ENCODE assay signal across 14 mouse cellular contexts in the genomic region with DNA sequence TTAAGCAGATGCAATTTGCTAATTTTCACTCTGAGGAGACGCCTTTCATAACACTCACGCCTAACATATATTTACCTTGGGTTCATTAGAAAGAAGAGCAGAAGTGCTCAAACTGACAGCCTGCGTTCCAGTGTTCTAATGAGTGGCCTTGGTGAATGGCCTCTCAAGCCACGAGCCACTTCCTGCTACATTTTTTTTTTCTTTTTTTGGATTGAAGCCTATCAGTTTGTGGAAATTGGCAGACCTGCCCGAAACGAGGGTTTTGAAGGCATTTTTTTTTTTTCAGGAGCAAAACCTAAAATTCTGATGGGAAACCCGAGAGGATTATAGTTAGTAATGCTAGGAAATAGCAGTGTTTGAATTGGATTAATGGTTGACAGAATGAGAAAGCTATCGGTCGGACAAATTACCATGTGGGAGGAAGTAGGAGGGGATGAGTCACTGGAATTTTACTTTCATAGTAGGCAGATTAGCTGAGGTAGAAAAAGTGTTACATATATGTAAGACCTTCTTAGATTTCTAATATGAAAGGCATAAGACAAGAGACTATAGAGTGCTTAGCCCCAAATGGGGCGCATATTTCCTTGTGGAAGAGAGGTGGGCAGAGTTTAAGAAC.
DNase-seq lines count a peak whose midpoint lies in the region; ATAC-seq lines count a peak whose summit lies in the region.
"Had no signal": no experiment of that assay in that cellular context is flagged by ENCODE, and none has a peak within 500 bp of the region (broad histone marks: within the 10 kb centered on the region; RNA-seq: fewer than 3 reads in every experiment).

No protein-coding gene starts in this region.

- H3K9ac ChIP-seq in midbrain, embryonic 11.5 days (ENCODE audit: low read length): no peak overlapping the region
- no peak overlapping the region for H3K9ac ChIP-seq in midbrain, embryonic 13.5 days (replicated peaks)
- no peak overlapping the region for H3K9ac ChIP-seq in intestine, embryonic 16.5 days (ENCODE audit: low read depth, low read length)
- H3K9ac ChIP-seq: hindbrain, embryonic 15.5 days had no signal

- H3K4me1 ChIP-seq in midbrain, embryonic 11.5 days (ENCODE audit: control insufficient read depth, insufficient read depth, low read length): 0 out of 2 replicates have a peak, but pooled peaks cover 3% of the 10 kb centered on the region
- H3K4me1 ChIP-seq in midbrain, embryonic 13.5 days (replicated peaks): peaks cover 9% of the 10 kb centered on the region
- no peaks in the 10 kb centered on the region for H3K4me1 ChIP-seq in intestine, embryonic 16.5 days (ENCODE audit: control insufficient read depth, insufficient read depth, low read length)
- peaks cover 15% of the 10 kb centered on the region for H3K4me1 ChIP-seq in hindbrain, embryonic 10.5 days (replicated peaks)

- no peaks in the 10 kb centered on the region for H3K9me3 ChIP-seq in midbrain, embryonic 11.5 days (ENCODE audit: control insufficient read depth, low read length)
- H3K9me3 ChIP-seq in midbrain, embryonic 13.5 days: no peaks in the 10 kb centered on the region
- no peaks in the 10 kb centered on the region for H3K9me3 ChIP-seq in intestine, embryonic 16.5 days (ENCODE audit: control insufficient read depth, low read length)
- no peaks in the 10 kb centered on the region for H3K9me3 ChIP-seq in hindbrain, embryonic 10.5 days
- H3K9me3 ChIP-seq: forebrain, embryonic 10.5 days; hindbrain, embryonic 15.5 days had no signal

- ATAC-seq in midbrain, embryonic 11.5 days (ENCODE audit: low FRiP score): no peak
- ATAC-seq in midbrain, embryonic 13.5 days: no peak
- 0 out of 2 replicates have a peak, but pooled peaks have one; percentile 33 for ATAC-seq in intestine, embryonic 16.5 days

- no peak overlapping the region for H3K4me3 ChIP-seq in midbrain, embryonic 11.5 days (ENCODE audit: low read depth, low read length)
- no peak overlapping the region for H3K4me3 ChIP-seq in midbrain, embryonic 13.5 days (replicated peaks)
- no peak overlapping the region for H3K4me3 ChIP-seq in intestine, embryonic 16.5 days (ENCODE audit: low read length)
- no peak overlapping the region for H3K4me3 ChIP-seq in hindbrain, embryonic 10.5 days
- H3K4me3 ChIP-seq: forebrain, embryonic 10.5 days; hindbrain, embryonic 15.5 days; layer of hippocampus, adult 2 months had no signal

- H3K36me3 ChIP-seq in midbrain, embryonic 11.5 days (ENCODE audit: control insufficient read depth, insufficient read depth, low read length): no peaks in the 10 kb centered on the region
- H3K36me3 ChIP-seq in midbrain, embryonic 13.5 days: no peaks in the 10 kb centered on the region
- H3K36me3 ChIP-seq in intestine, embryonic 16.5 days (ENCODE audit: control insufficient read depth, insufficient read depth, low read length): no peaks in the 10 kb centered on the region
- no peaks in the 10 kb centered on the region for H3K36me3 ChIP-seq in hindbrain, embryonic 10.5 days
- H3K36me3 ChIP-seq: forebrain, embryonic 10.5 days; hindbrain, embryonic 15.5 days had no signal

- no peaks in the 10 kb centered on the region for H3K27me3 ChIP-seq in midbrain, embryonic 11.5 days (ENCODE audit: control insufficient read depth, insufficient read depth, low read length)
- H3K27me3 ChIP-seq in midbrain, embryonic 13.5 days: peaks cover 12% of the 10 kb centered on the region
- H3K27me3 ChIP-seq in intestine, embryonic 16.5 days (replicated peaks; ENCODE audit: control insufficient read depth, insufficient read depth, low read length): no peaks in the 10 kb centered on the region
- H3K27me3 ChIP-seq in hindbrain, embryonic 10.5 days (ENCODE audit: insufficient read depth, poor library complexity, severe bottlenecking): peaks cover 32% of the 10 kb centered on the region
- H3K27me3 ChIP-seq: hindbrain, embryonic 15.5 days had no signal

- no peak overlapping the region for H3K27ac ChIP-seq in midbrain, embryonic 11.5 days (ENCODE audit: low read depth, low read length)
- no peak overlapping the region for H3K27ac ChIP-seq in midbrain, embryonic 13.5 days
- H3K27ac ChIP-seq in intestine, embryonic 16.5 days (ENCODE audit: low read length): no peak overlapping the region
- no peak overlapping the region for H3K27ac ChIP-seq in hindbrain, embryonic 10.5 days
- H3K27ac ChIP-seq: forebrain, embryonic 10.5 days; hindbrain, embryonic 15.5 days; layer of hippocampus, adult 2 months had no signal

- DNase-seq in midbrain, embryonic 11.5 days (ENCODE audit: low spot score, missing footprints): peak; percentile 83
- peak; percentile 21 to 23 for DNase-seq in lung, postnatal 4 days
- DNase-seq in urinary bladder, adult 18-20 months (ENCODE audit: low spot score in 2 of 2): no peak
- DNase-seq in hindbrain, embryonic 10.5 days (ENCODE audit: low spot score): no peak
- no peak for DNase-seq in right cerebral cortex, postnatal 14 days
- DNase-seq: adrenal gland, postnatal 10 days; cerebellum, adult 18-20 months; gastrocnemius, postnatal 14 days; left cerebral cortex, postnatal 4 days had no signal

- no peak overlapping the region for H3K4me2 ChIP-seq in midbrain, embryonic 11.5 days
- no peak overlapping the region for H3K4me2 ChIP-seq in midbrain, embryonic 13.5 days (replicated peaks)
- peak overlapping the region; percentile 17 for H3K4me2 ChIP-seq in intestine, embryonic 16.5 days (ENCODE audit: low read depth, low read length)
- H3K4me2 ChIP-seq: hindbrain, embryonic 15.5 days had no signal

- WGBS in midbrain, embryonic 11.5 days: 83% methylated on average over 10 of the region's 10 CpGs
- WGBS in midbrain, embryonic 13.5 days: 69% methylated on average over 10 of the region's 10 CpGs
- 44% methylated on average over 10 of the region's 10 CpGs for WGBS in intestine, embryonic 16.5 days
- WGBS in hindbrain, embryonic 10.5 days: 86% methylated on average over 10 of the region's 10 CpGs

Comparison
In these comparisons a context has a peak if more than half of its experiments do, and no peak if none do; other contexts are left out.
1. DNase-seq: peak in midbrain, embryonic 11.5 days (single experiment) and lung, postnatal 4 days (2 of 2); none in urinary bladder, adult 18-20 months (0 of 2), hindbrain, embryonic 10.5 days (single experiment) and right cerebral cortex, postnatal 14 days (single experiment).